Mouse (Mus musculus) cerebellum, adult 2 months (tissue): ENCODE measurements around the gene Kdelc1.

Source experiments
- CTCF ChIP-seq: fragments of 200-500 bp; IDR thresholded peaks from 2 replicates; pipeline ENCODE4 v1.5.1; 2011; ENCODE audit warnings: low read depth, mild to moderate bottlenecking, control low read depth, low read length, moderate library complexity, borderline replicate concordance; ENCODE audit not compliant: insufficient read depth
- POLR2A ChIP-seq: fragments of 200-500 bp; IDR thresholded peaks from 2 replicates; pipeline ENCODE4 v1.6.1; 2011; ENCODE audit warnings: low read length, control low read depth, borderline replicate concordance; ENCODE audit not compliant: insufficient read depth

DNA sequence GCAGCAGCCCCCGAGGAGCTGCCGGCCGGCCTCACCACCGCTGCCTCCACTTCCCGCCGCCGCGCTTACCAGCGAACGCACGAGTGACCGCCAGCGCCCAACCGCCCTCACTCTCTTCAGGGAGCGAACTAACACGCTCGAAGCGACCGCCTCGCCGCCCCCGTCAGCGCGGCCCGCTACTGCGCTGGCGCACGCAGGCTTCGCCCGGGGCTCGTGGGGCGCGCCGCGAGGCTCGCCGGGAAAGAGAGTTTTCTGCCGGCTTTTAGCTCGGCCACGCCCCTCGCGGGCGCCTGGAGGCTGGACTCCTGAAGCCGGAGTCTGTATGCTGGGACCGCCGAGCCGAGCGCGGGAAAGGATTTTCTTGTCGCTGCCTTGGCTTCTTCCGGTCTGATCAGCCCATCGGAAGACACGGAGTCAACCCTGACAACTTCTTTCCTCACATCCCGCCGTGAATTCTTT is 16.3 kb downstream of the Kdelc1 start, which contains the start of gene Tex30:
- TF ChIP-seq POLR2A (peak; percentile 63; the same call in 1 of the 2 replicates), CTCF (no peak)
